In genomic region chr1:70692529-70692928, GRCm38 (mm10) we compare ENCODE assay signal across 18 mouse cellular contexts. TPM values are rescaled to one million over a fixed set of nuclear protein-coding genes. Genes with fewer than 3 reads are reported as not detected.
DNase-seq lines count a peak whose midpoint lies in the region; ATAC-seq and TF ChIP-seq lines count a peak whose summit lies in the region.
"Had no signal": no experiment of that assay in that cellular context is flagged by ENCODE, and none has a peak within 500 bp of the region (broad histone marks: within the 10 kb centered on the region; RNA-seq: fewer than 3 reads in every experiment).

No protein-coding gene starts in this region.

- 61% methylated on average over 2 of the region's 2 CpGs for WGBS in hindbrain, postnatal 0 days
- WGBS in hindbrain, embryonic 12.5 days = 89% methylated on average over 2 of the region's 2 CpGs

- DNase-seq in hindbrain, postnatal 0 days (ENCODE audit: low spot score) = peak; percentile 52
- DNase-seq in cerebellum, postnatal 10 days = peak; percentile 92 to 93
- peak; percentile 81 for DNase-seq in kidney, postnatal 14 days
- no peak for DNase-seq in urinary bladder, postnatal 4 days (ENCODE audit: low spot score in 2 of 2)
- no peak for DNase-seq in thymus, postnatal 36 days
- DNase-seq: adrenal gland, adult 8-10 months; forebrain, postnatal 0 days; gastrocnemius, postnatal 25 days; liver; lung, embryonic 14.5 days; right cerebral cortex, adult 18-20 months; thymus, adult 2 months had no signal

- H3K4me2 ChIP-seq in hindbrain, postnatal 0 days (ENCODE audit: low read depth, low read length) = no peak overlapping the region
- no peak overlapping the region for H3K4me2 ChIP-seq in hindbrain, embryonic 12.5 days (replicated peaks)
- H3K4me2 ChIP-seq: heart, embryonic 11.5 days; lung, embryonic 14.5 days; midbrain, embryonic 12.5 days had no signal

- no peak for TF ChIP-seq CTCF in hindbrain, postnatal 0 days (IDR thresholded peaks at IDR 0.05; ENCODE audit: low read depth)

- no peak for ATAC-seq in hindbrain, postnatal 0 days
- ATAC-seq in hindbrain, embryonic 12.5 days (ENCODE audit: low FRiP score) = no peak
- ATAC-seq in cerebellum, adult (ENCODE audit: insufficient number of reproducible peaks, low FRiP score, low TSS enrichment) = peak; percentile 64; the same call in 1 of the 2 replicates
- ATAC-seq: forebrain, postnatal 0 days had no signal

- H3K4me3 ChIP-seq in hindbrain, postnatal 0 days (ENCODE audit: low read length) = no peak overlapping the region
- no peak overlapping the region for H3K4me3 ChIP-seq in hindbrain, embryonic 12.5 days
- H3K4me3 ChIP-seq: midbrain, embryonic 12.5 days had no signal

- H3K9ac ChIP-seq in hindbrain, postnatal 0 days (replicated peaks; ENCODE audit: low read length) = no peak overlapping the region
- H3K9ac ChIP-seq in hindbrain, embryonic 12.5 days = no peak overlapping the region
- H3K9ac ChIP-seq: forebrain, postnatal 0 days; lung, embryonic 14.5 days; midbrain, embryonic 12.5 days had no signal

- H3K4me1 ChIP-seq in hindbrain, postnatal 0 days (ENCODE audit: insufficient read depth, low read length) = no peaks in the 10 kb centered on the region
- no peaks in the 10 kb centered on the region for H3K4me1 ChIP-seq in hindbrain, embryonic 12.5 days
- H3K4me1 ChIP-seq: midbrain, embryonic 12.5 days had no signal

- H3K36me3 ChIP-seq in hindbrain, postnatal 0 days (ENCODE audit: insufficient read depth, low read length) = no peaks in the 10 kb centered on the region
- no peaks in the 10 kb centered on the region for H3K36me3 ChIP-seq in hindbrain, embryonic 12.5 days
- H3K36me3 ChIP-seq: midbrain, embryonic 12.5 days had no signal

- no peaks in the 10 kb centered on the region for H3K27me3 ChIP-seq in hindbrain, postnatal 0 days (ENCODE audit: insufficient read depth, low read length)
- no peaks in the 10 kb centered on the region for H3K27me3 ChIP-seq in hindbrain, embryonic 12.5 days
- H3K27me3 ChIP-seq: midbrain, embryonic 12.5 days had no signal

- H3K9me3 ChIP-seq in hindbrain, postnatal 0 days (ENCODE audit: low read length) = no peaks in the 10 kb centered on the region
- no peaks in the 10 kb centered on the region for H3K9me3 ChIP-seq in hindbrain, embryonic 12.5 days (replicated peaks)
- H3K9me3 ChIP-seq: midbrain, embryonic 12.5 days had no signal

- H3K27ac ChIP-seq in hindbrain, postnatal 0 days = no peak overlapping the region
- H3K27ac ChIP-seq in hindbrain, embryonic 12.5 days = no peak overlapping the region
- H3K27ac ChIP-seq: macrophage; midbrain, embryonic 12.5 days had no signal

RNA-seq across cellular contexts. Expression of gene Vwc2l, which starts 33.0 kb away (rescaled TPM):
- 9.7 and 15.6 TPM in 2 replicates for total RNA-seq in hindbrain, postnatal 0 days (2014; rRNA removed)
- 7.1 TPM in 2 replicates for polyA plus RNA-seq in hindbrain, postnatal 0 days (2015; fragmentation: Nextera tagmentation; extraction: Ambion mirVana)
- 3.5 TPM in 2 replicates for polyA plus RNA-seq in hindbrain, embryonic 12.5 days (2016; fragmentation: Nextera tagmentation; extraction: Ambion mirVana)
- total RNA-seq: adrenal gland, adult 8-10 months; gastrocnemius, postnatal 25 days; heart, postnatal 36 days had no signal
- polyA plus RNA-seq: heart, embryonic 11.5 days; lung, embryonic 14.5 days; macrophage; thymus, adult 2 months had no signal

Comparison
In these comparisons a context has a peak if more than half of its experiments do, and no peak if none do; other contexts are left out.
1. DNase-seq: peak in hindbrain, postnatal 0 days (single experiment), cerebellum, postnatal 10 days (2 of 2) and kidney, postnatal 14 days (single experiment); none in urinary bladder, postnatal 4 days (0 of 2) and thymus, postnatal 36 days (0 of 2).